Mouse (Mus musculus) spleen, adult 18-20 months (tissue): ENCODE measurements around the gene Gm17949.

Experiments
- DNase-seq, 2 experiments: peaks; one replicate each; pipeline ENCODE4 v3.0.0; 2022; ENCODE audit warnings: mixed read lengths in 2 of 2

Gm17949 gene

DNA sequence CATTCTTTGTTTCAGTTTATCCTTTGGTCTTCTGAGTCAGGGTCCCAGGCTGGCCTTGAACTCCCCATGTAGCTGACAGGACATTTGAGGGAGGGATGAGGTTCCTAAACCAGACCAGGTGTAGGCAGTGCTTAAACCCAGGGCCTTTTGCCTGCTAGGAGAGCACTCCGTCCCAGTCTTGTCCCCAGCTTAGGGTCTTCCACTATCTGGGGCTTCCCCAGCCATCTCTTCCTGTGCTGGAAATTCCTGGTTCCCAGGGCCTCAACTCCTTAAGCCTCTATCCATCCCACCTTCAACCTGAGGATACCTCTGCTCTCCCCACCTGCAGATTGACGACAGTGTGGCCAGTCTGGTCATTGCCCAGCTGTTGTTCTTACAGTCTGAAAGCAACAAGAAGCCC, 20.3 kb upstream of the Gm17949 start:
- peak in 1 of 2 experiments; percentile 5 for DNase-seq

- DNase-seq, result no peak
Measured at GRCm38 (mm10) chr17:56995046-56995445, 16.2 kb upstream of the Gm17949 start.

DNA sequence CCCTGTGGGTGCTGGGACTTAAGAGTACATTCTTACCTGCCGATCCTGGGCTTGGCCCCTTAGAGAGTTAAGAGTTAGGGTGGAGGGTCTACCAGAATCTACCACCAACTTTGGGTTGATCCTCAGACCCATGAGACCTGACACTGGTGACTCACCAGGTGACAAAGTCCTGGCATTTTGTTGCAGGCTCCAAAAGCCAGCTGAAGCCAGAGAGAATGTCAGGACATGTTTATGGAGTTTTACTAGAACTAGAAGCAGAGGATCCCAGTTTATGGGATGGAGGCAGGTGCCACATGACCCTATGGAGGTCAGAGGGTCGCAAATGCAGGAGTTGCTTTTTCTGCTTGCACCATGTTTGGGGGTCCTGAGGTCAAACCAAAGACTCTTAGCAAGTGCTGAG, 14.8 kb upstream of the Gm17949 start:
- DNase-seq, result no peak

DNA sequence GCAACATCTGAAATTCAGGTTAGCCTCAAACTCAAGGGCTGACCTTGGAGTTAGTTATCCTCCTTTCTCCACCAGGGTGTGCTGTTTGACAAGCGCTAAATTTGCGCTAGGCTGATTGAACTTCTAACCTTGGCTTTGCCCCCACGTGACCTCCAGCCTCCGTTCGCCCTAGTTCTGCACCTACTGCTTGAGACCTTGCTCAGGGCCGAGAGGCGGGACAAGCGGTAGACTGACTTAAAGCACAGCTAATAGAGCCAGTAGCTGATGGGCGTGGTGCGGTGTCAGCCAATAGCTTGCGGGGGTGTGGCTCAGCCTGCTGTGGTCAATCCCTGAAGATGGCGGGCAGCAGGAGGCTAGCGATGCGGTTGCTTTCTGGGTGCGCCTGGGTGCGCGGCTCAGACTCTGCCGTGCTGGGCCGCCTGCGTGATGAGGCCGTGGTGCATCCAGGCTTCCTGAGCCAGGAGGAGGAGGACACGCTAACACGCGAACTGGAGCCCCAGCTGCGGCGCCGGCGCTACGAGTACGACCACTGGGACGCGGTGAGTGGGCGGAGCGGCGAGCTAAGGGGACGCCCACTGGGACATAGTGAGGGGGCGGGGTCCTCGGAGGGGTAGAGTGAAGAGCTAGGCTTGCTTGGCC, 14.1 kb upstream of the Gm17949 start, which contains the start of gene Alkbh7:
Gene Alkbh7 (plus strand): TSS at position 311 of the 639 bp plus-strand sequence.
- peak; percentile 87 to 94 for DNase-seq

GRCm38 (mm10) chr17:56999414-56999813, 11.9 kb upstream of the Gm17949 start:
- no peak for DNase-seq

DNA sequence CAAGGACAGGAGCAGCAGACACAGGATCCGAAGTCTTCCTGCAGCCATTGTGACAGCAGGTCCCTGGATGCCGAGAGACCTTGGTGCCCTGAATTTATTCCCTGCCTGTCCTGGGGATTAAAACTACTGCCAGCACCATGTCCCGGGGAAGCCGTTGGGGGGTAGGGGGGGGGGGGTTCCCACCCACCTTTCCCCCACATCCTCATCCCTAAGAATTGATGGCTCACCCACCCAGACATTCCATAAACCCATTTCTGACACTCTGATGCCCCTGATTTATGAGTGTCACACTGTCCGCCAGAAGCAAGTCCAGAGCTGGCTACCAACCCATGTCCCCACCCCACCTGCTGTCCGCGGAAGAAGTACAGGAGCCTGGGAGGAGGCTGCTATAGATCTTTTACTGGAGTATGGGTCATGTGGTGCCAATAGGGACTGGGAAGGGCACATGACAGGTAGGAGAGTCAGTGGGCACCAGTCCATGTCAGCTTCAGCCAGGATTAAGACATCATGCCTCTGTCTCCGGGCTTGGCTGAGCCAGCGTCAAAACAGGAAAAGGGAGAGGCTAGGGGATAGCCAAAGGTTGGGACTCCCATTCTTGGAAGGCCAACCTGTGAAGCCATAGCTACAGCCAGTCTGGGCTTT, 11.2 kb upstream of the Gm17949 start, which contains the start of gene Pspn:
Gene Pspn (minus strand): TSS at position 51 of the 642 bp plus-strand sequence.
- DNase-seq, result no peak

DNA sequence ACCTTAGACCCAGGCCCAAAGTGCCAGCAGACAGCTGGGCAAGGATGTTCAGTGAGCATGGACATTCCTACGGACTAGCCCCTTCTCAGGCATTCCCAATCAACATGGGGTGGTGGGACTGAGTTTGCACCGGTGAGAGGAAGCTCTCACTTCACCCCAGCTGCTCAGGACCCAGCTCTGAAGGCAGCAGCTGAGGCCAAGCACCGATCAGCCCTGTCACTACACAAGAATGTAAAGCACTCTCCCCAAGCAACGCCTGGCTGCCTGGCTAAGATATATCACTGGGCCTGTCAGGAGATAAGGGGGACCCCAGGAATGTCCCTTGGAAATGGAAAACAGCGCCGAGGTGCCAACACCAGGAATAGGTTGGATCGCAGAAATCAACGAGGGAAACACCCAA, 10.0 kb upstream of the Gm17949 start:
- DNase-seq, result no peak

- DNase-seq, result no peak
Measured at GRCm38 (mm10) chr17:57003994-57004393, 7.3 kb upstream of the Gm17949 start.

GRCm38 (mm10) chr17:57007137-57007905, 3.9 kb upstream of the Gm17949 start:
- no peak for DNase-seq

- no peak for DNase-seq
Measured at GRCm38 (mm10) chr17:57010911-57011235, 396 bp upstream of the Gm17949 start.

GRCm38 (mm10) chr17:57012245-57012795, 1.1 kb downstream of the Gm17949 start:
- no peak for DNase-seq

- DNase-seq, result no peak
Measured at GRCm38 (mm10) chr17:57019693-57020092, 8.4 kb downstream of the Gm17949 start.

DNA sequence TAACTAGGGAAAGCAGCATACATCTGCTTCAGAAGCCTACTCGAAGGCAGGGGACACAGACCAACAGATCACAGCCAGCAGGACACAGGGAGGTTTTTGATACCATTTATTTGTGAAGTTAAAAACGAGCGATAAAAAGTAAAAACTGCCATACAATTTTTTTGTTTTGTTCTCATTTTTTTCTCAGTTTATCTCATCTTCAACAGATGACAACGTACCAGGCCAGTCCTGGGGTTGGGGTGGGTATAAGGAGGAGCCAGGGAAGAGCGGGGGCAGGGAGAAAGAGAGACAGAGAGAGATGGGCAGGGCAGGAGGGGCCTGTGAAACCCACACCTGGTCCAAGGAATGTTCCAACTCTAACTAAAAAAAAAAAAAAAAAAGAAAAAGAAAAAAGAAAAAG, 9.7 kb downstream of the Gm17949 start:
- no peak for DNase-seq

DNA sequence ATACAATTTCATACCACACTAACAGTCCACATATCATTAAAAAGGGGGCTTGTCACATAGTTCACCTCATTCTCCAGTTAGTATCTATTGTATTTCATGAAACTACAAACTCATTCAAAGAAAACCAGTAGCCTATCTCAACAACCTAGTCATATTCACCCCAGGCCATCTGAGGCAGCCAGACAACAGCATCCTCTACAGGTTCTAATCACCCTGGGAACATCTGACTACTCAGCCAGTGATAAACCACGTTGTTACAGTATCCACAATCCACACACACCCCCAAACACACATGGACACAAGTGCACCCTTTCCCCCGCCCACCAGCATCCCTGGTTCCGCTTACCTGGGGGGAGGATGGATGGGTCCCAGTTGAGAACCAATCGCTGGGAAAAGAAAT, 16.2 kb downstream of the Gm17949 start:
- no peak for DNase-seq

DNA sequence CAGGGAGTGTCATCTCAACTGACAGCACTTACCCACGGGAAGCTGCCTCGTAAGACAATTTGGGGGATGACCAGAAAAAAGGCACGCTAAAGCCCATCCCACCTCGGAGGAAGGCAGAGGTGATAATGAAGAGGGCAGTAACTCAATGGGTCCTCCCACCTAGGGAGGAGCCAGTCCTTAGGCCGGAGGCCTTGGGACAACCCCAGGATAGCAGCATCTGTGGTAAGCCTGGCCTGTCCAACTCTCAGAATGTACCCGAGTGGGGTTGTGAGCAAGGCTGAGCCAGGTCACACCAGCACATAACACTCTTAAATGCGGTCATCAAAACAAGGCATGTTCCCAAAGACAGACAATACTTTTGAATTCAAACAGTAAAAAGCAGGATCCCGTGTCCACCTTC, 18.4 kb downstream of the Gm17949 start:
- DNase-seq, result no peak

DNA sequence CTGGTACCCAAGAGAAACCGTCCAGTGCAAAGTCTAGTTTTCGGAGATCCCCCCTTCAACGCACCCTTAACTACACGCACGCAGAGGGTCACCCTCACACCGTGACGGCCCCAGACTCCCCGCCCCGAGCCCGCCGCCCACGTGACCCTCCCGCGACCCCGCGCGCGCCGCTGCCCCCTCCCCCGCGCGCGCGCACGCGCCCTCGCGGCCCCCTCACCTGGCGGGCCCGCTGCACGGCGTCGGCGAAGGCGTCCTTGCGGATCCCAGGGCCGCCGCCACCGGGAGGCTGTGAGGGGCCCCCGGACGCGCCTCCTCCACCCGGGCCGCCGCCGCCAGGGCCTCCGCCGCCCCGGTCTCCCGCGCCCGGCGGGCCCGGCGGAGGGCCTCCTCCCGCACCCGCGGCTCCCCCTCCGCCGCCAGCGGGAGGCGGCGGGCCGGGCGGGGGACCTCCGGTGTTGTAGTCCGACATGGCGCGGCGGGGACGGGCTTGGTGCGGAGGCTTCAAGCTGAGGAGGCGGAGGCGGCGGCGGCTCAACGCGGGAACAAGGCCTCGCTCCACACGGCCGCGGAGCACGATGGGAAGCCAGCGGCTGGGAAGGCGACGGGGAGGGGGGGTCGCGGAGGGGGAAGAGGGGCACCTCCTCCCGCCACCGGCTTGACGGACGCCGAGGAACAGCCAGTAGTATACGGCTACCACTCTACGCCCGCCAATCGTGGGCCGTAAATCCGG, 19.8 kb downstream of the Gm17949 start, which contains the start of gene Khsrp:
Gene Khsrp (minus strand): TSS at position 592 of the 730 bp plus-strand sequence.
- DNase-seq, result peak in 1 of 2 experiments; percentile 49

- peak; percentile 98 to 99 for DNase-seq
Measured at GRCm38 (mm10) chr17:57031661-57032420, 20.6 kb downstream of the Gm17949 start.

DNA sequence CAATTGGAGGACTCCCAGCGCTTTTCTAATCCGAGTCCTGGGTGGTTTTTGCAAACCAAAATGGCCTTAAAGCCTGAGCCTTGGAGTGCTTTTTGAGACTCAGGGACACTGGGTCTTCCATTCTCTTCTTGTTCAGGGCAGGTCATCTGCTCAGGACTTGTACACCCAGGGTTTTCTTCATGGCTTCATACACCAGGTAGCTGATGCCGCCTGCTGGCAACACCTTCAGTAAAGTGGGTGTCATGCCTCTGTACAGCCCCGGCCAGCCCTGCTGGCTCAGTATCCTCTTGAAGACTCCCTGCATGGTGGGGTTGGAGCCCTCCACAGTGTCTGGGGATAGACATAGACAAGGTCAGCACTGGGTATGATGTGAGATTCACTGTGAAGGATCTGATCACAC, 21.6 kb downstream of the Gm17949 start:
- no peak for DNase-seq

GRCm38 (mm10) chr17:57038978-57039377, 27.7 kb downstream of the Gm17949 start:
- no peak for DNase-seq

DNA sequence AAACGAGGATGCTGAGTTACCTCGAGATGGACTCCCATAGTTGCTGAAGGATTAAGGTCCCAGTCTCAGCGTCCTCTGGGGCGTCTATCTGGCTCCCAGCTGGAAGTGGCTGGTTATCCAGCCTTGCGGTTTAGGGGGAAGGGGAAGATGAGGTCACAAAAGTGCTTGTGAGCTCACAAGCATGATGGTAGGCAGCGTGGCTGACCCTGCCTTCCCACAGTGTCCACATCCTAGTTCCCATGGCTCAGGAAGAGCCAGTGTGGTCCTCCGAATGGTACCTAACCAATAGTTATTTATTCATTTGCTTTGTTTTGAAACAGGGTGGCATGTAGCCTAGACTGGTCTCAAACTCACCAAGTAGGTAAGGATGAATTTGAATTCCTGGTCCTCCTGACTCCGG, 30.3 kb downstream of the Gm17949 start, which contains the start of gene Slc25a41:
Gene Slc25a41 (minus strand): TSS at position 101 of the 400 bp plus-strand sequence.
- DNase-seq, result no peak

DNA sequence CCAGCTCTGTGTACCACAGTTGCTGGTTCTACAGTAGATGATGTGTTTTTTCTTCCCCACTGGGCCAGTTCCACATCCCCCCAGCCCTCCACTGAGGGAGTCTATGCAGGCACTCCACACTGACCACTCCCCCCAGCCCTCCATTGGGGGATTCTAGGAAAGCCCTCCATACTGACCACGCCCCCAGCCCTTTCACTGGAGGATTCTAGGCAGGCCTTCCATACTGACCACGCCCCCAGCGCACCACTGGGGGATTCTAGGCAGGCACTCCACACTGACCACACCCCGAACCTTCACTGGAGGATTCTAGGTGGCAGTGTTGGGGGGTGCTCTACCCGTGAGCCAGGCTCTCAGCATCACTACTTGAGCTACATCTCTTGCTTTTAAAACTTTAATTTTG, 36.1 kb downstream of the Gm17949 start:
- no peak for DNase-seq

DNA sequence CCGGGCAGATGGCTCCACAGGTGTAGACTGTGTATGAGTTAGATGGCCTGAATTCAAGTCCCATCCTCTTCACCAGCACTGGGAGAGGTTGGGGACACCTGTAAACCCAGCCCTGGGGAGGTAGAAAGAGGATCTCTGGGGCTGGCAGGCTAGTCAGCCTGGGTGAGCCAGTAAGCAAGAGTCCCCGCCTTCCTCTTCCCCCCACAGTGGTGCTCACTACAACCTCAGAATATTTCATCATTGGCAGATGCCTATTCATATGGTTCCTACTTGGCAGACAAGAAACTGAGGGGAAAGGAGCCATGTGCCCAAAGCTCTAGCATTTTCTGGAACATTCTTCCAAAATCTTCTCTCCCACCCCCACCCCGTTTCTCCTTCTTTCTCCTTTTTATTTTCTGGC, 37.5 kb downstream of the Gm17949 start:
- DNase-seq, result no peak
